ENCODE assay signal across 9 mouse cellular contexts in genomic region chr2:154551476-154551875, GRCm38 (mm10). TPM values are rescaled to one million over a fixed set of nuclear protein-coding genes. Genes with fewer than 3 reads are reported as not detected.
A peak's percentile ranks its signal among the peaks of the same experiment; 100 is the strongest.
DNase-seq lines count a peak whose midpoint lies in the region; ATAC-seq and TF ChIP-seq lines count a peak whose summit lies in the region.
"Had no signal": no experiment of that assay in that cellular context is flagged by ENCODE, and none has a peak within 500 bp of the region (broad histone marks: within the 10 kb centered on the region; RNA-seq: fewer than 3 reads in every experiment).

Actl10 (plus strand) TSS chr2:154551776.

- no peak within 1 kb of the TSS for H3K27ac ChIP-seq in liver, adult 2 months (replicated peaks; ENCODE audit: insufficient read depth, low read depth, low read length)
- peak within 1 kb of the TSS; percentile 51 for H3K27ac ChIP-seq in forebrain, embryonic 13.5 days
- peak within 1 kb of the TSS; percentile 75 for H3K27ac ChIP-seq in limb, embryonic 10.5 days
- H3K27ac ChIP-seq in neural tube, embryonic 15.5 days (replicated peaks), result no peak within 1 kb of the TSS; the same call in 1 of the 2 replicates
- H3K27ac ChIP-seq: macrophage had no signal

- TF ChIP-seq CTCF in liver, adult 2 months (IDR thresholded peaks at IDR 0.05; ENCODE audit: low read depth, low read length), result no peak

- no peak within 1 kb of the TSS for H3K9ac ChIP-seq in liver, adult 2 months (ENCODE audit: low read depth, low read length)
- H3K9ac ChIP-seq in forebrain, embryonic 13.5 days, result peak within 1 kb of the TSS; percentile 43; the same call in 1 of the 2 replicates
- H3K9ac ChIP-seq in neural tube, embryonic 15.5 days (replicated peaks), result 0 out of 2 replicates have a peak within 1 kb of the TSS, but pooled peaks have one; percentile 18

- no peak for TF ChIP-seq POLR2A in liver, adult 2 months (IDR thresholded peaks at IDR 0.05; ENCODE audit: extremely low read depth, insufficient read depth, low read length)

- H3K4me2 ChIP-seq in forebrain, embryonic 13.5 days, result peak within 1 kb of the TSS; percentile 47
- H3K4me2 ChIP-seq in neural tube, embryonic 15.5 days, result peak within 1 kb of the TSS; percentile 47

- no peaks in the 10 kb centered on the region for H3K9me3 ChIP-seq in forebrain, embryonic 13.5 days (replicated peaks)
- no peaks in the 10 kb centered on the region for H3K9me3 ChIP-seq in limb, embryonic 10.5 days (replicated peaks)
- no peaks in the 10 kb centered on the region for H3K9me3 ChIP-seq in neural tube, embryonic 15.5 days (replicated peaks)

- WGBS in liver, adult 2 months, result 90% methylated on average over 4 of the region's 4 CpGs
- 87% methylated on average over 4 of the region's 4 CpGs for WGBS in forebrain, embryonic 13.5 days
- WGBS in limb, embryonic 10.5 days, result 72% methylated on average over 4 of the region's 4 CpGs
- WGBS in neural tube, embryonic 15.5 days, result 86% methylated on average over 4 of the region's 4 CpGs

- DNase-seq in liver, adult 2 months (ENCODE audit: extremely low read depth, low read depth, low spot score), result no peak
- DNase-seq in liver, result no peak
- DNase-seq in limb, embryonic 10.5 days (ENCODE audit: low spot score), result no peak
- no peak for DNase-seq in frontal cortex, postnatal 25 days (ENCODE audit: low spot score in 2 of 2)
- DNase-seq in adrenal gland, postnatal 14 days, result no peak
- DNase-seq: thymus, postnatal 36 days had no signal

- ATAC-seq in forebrain, embryonic 13.5 days, result no peak
- ATAC-seq in neural tube, embryonic 15.5 days (ENCODE audit: low FRiP score), result no peak

- H3K36me3 ChIP-seq in liver, adult 2 months (ENCODE audit: control insufficient read depth, insufficient read depth, low read length), result no peaks in the 10 kb centered on the region
- peaks cover 6% of the 10 kb centered on the region; the same call in 1 of the 2 replicates for H3K36me3 ChIP-seq in forebrain, embryonic 13.5 days (ENCODE audit: poor library complexity, severe bottlenecking)
- no peaks in the 10 kb centered on the region for H3K36me3 ChIP-seq in limb, embryonic 10.5 days
- no peaks in the 10 kb centered on the region for H3K36me3 ChIP-seq in neural tube, embryonic 15.5 days

- H3K4me3 ChIP-seq in liver, adult 2 months (ENCODE audit: insufficient read depth, low read depth, low read length), result peak within 1 kb of the TSS; percentile 37; the same call in 1 of the 2 replicates
- H3K4me3 ChIP-seq in forebrain, embryonic 13.5 days, result no peak within 1 kb of the TSS
- peak within 1 kb of the TSS; percentile 40 for H3K4me3 ChIP-seq in limb, embryonic 10.5 days
- 0 out of 2 replicates have a peak within 1 kb of the TSS, but pooled peaks have one; percentile 2 for H3K4me3 ChIP-seq in neural tube, embryonic 15.5 days (replicated peaks)

- peaks cover 9% of the 10 kb centered on the region for H3K27me3 ChIP-seq in liver, adult 2 months (ENCODE audit: control insufficient read depth, insufficient read depth, low read length)
- H3K27me3 ChIP-seq in forebrain, embryonic 13.5 days, result peaks cover 28% of the 10 kb centered on the region
- H3K27me3 ChIP-seq in limb, embryonic 10.5 days (ENCODE audit: low read depth, poor library complexity, severe bottlenecking), result peaks cover 63% of the 10 kb centered on the region
- peaks cover 13% of the 10 kb centered on the region for H3K27me3 ChIP-seq in neural tube, embryonic 15.5 days (replicated peaks)

- peaks cover 5% of the 10 kb centered on the region for H3K4me1 ChIP-seq in liver, adult 2 months (ENCODE audit: control insufficient read depth, insufficient read depth, low read length)
- peaks cover 42% of the 10 kb centered on the region for H3K4me1 ChIP-seq in forebrain, embryonic 13.5 days
- H3K4me1 ChIP-seq in limb, embryonic 10.5 days, result peaks cover 31% of the 10 kb centered on the region
- peaks cover 29% of the 10 kb centered on the region for H3K4me1 ChIP-seq in neural tube, embryonic 15.5 days

- H3K79me2 ChIP-seq in liver, adult 2 months (ENCODE audit: control insufficient read depth, insufficient read depth, low read length), result no peaks in the 10 kb centered on the region

RNA-seq across cellular contexts. Expression of gene Actl10, which starts in this region (rescaled TPM):
- 0.09 and 0.13 TPM in 2 replicates for total RNA-seq in liver, adult 2 months (2014; rRNA removed)
- polyA plus RNA-seq in liver, adult 2 months (2012; rRNA removed), result not detected in 2 replicates
- 0.49 and 0.68 TPM in 2 replicates for polyA plus RNA-seq in forebrain, embryonic 13.5 days (2015; fragmentation: Nextera tagmentation; extraction: Ambion mirVana)
- 0.16 and 0.28 TPM in 2 replicates for polyA plus RNA-seq in limb, embryonic 10.5 days (2016; fragmentation: Nextera tagmentation; extraction: Ambion mirVana)
- polyA plus RNA-seq in neural tube, embryonic 15.5 days (2015; fragmentation: Nextera tagmentation; extraction: Ambion mirVana), result 0.31 and 0.63 TPM in 2 replicates
- total RNA-seq in adrenal gland, postnatal 14 days (2021), result not detected in 2 replicates
- polyA plus RNA-seq: macrophage had no signal

Comparison
In these comparisons a context has a peak if more than half of its experiments do, and no peak if none do; other contexts are left out.
1. H3K27ac ChIP-seq: peak in forebrain, embryonic 13.5 days (single experiment) and limb, embryonic 10.5 days (single experiment); none in liver, adult 2 months (single experiment) and neural tube, embryonic 15.5 days (single experiment).